Mouse (Mus musculus) liver, adult 2 months (tissue): ENCODE data around the gene Mef2a.

Source experiments
- CTCF ChIP-seq: fragments of 200-500 bp; IDR thresholded peaks from 2 replicates; pipeline ENCODE4 v1.5.1; 2011; ENCODE audit warnings: low read depth, low read length, control low read depth
- POLR2A ChIP-seq: fragments of 200-500 bp; IDR thresholded peaks from 2 replicates; pipeline ENCODE4 v1.6.1; 2011; ENCODE audit warnings: low read length, control low read depth; ENCODE audit not compliant: insufficient read depth; ENCODE audit errors: extremely low read depth

- TF ChIP-seq POLR2A, result no peak
- no peak for TF ChIP-seq CTCF
Measured at GRCm38 (mm10) chr7:67230640-67231140, 142.0 kb downstream of the Mef2a start.
